Mouse (Mus musculus) ES-E14 (cell line): ENCODE data around the gene Fam178b.

ENCODE experiments used
- ZC3H11A ChIP-seq: IDR thresholded peaks from 2 replicates; pipeline ENCODE4 v1.6.1; 2012; ENCODE audit warnings: low read depth, mild to moderate bottlenecking, inconsistent platforms, low read length, borderline replicate concordance
- ZNF384 ChIP-seq: IDR thresholded peaks from 2 replicates; pipeline ENCODE4 v1.6.1; 2012; ENCODE audit warnings: low read depth, low read length, inconsistent platforms

DNA sequence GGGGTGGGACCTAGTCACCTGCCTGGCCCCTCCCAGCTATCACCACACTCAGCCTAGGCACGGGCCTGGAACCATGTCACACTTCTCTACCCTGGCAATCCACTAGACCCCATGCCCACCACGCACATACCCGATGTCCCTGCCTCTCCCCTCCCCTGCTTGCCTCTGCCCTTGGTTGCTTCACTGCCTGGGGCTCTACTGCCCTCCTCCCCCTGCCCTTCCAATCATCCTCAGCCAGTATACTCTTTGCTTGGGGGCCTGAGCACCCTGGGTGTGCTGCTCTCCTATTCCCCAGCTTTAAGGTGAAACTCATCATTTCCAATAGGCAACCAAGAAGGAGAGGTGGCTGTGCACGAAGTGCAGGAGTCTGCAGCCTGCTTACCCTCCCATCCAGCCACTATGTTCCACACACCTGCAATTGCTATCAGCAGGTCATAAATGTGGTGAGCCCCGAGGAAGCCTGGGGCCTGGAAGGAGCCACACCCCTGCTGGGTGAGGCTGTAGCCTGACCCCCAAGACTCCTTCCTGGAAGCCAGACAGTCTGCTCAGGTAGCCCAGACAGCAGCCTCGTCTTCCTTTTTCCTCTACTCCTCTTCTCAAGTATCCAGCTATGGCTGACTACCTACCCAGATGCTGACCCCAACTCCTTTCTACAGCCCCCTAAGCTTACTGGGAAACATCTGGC, 105.8 kb downstream of the Fam178b start:
- TF ChIP-seq ZNF384 (no peak), ZC3H11A (no peak)
